Mouse (Mus musculus) gastrocnemius, adult 8-10 months (tissue): ENCODE measurements around the gene Tex48. TPM values are rescaled to one million over a fixed set of nuclear protein-coding genes. Genes with fewer than 3 reads are reported as not detected.

Experiments used
- total RNA-seq, 4 experiments: library from RNA; stranded (reverse); gene quantifications; 2 replicates each; pipeline ENCODE4 v1.2.4; 2022

Tex48 gene
- total RNA-seq, 4 experiments from 2014 or later, result not detected

Other genes starting within 250 kb of the Tex48 start
- 1 to 10 TPM in 2 of 4 experiments, under 1 TPM in 2; 0.68 to 1.4 (median 0.96) TPM for gene Akna, start 219.1 kb downstream of the Tex48 start, total RNA-seq
- 1 to 10 TPM; 2.5 to 4.4 (median 4.0) TPM for gene Whrn, start 126.4 kb downstream of the Tex48 start, total RNA-seq
- 100 to 1,000 TPM; 268 to 323 (median 295) TPM for gene Atp6v1g1, start 77.7 kb downstream of the Tex48 start, total RNA-seq
- gene Tmem268, start 63.6 kb downstream of the Tex48 start, total RNA-seq, result 10 to 100 TPM; 18.9 to 20.8 (median 20.1) TPM
- gene Gm11213, start 17.2 kb downstream of the Tex48 start, total RNA-seq, result not detected
- not detected for gene Gm11214, start 41.0 kb upstream of the Tex48 start, total RNA-seq
- gene Tnfsf15, start 122.7 kb upstream of the Tex48 start, total RNA-seq, result under 1 TPM in 1 of 4 experiments, not detected in 3; 0.09 TPM
- not detected for gene Tnfsf8, start 238.9 kb upstream of the Tex48 start, total RNA-seq